17 mouse cellular contexts compared by ENCODE assay signal in the genomic region with DNA sequence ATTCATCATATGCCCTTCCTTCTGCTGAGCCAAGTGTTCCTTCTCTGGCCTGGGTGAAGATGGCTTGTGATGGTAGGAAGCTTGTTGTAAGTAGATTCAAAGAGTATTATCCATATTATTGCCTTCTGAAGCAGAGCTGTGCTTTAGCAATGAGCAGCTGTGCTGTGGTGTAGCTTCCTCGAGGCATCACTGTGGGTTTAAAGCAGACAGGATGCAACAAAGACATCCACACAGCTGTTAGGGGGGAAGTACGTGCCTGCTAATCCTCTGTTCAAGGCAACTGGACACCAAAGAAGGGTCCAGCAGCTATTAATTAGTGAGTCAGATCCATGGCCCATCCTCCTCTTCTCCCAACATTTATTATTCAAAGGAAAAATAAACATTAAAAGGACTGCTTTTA. TPM values are rescaled to one million over a fixed set of nuclear protein-coding genes. Genes with fewer than 3 reads are reported as not detected.
DNase-seq lines count a peak whose midpoint lies in the region; ATAC-seq and TF ChIP-seq lines count a peak whose summit lies in the region.
"Had no signal": no experiment of that assay in that cellular context is flagged by ENCODE, and none has a peak within 500 bp of the region (broad histone marks: within the 10 kb centered on the region; RNA-seq: fewer than 3 reads in every experiment).

No protein-coding gene starts in this region.

- H3K9me3 ChIP-seq in kidney, postnatal 0 days (replicated peaks; ENCODE audit: low read length), result no peaks in the 10 kb centered on the region
- no peaks in the 10 kb centered on the region for H3K9me3 ChIP-seq in embryonic facial prominence, embryonic 12.5 days
- H3K9me3 ChIP-seq in stomach, embryonic 16.5 days (replicated peaks; ENCODE audit: control insufficient read depth, low read length), result no peaks in the 10 kb centered on the region
- no peaks in the 10 kb centered on the region for H3K9me3 ChIP-seq in kidney, embryonic 16.5 days (ENCODE audit: low read length)
- H3K9me3 ChIP-seq: liver, embryonic 15.5 days; midbrain, embryonic 12.5 days; neural tube, embryonic 12.5 days had no signal

- no peaks in the 10 kb centered on the region for H3K27me3 ChIP-seq in kidney, postnatal 0 days (ENCODE audit: insufficient read depth, low read length)
- H3K27me3 ChIP-seq in embryonic facial prominence, embryonic 12.5 days, result no peaks in the 10 kb centered on the region
- no peaks in the 10 kb centered on the region for H3K27me3 ChIP-seq in stomach, embryonic 16.5 days (ENCODE audit: control insufficient read depth, insufficient read depth, low read length)
- H3K27me3 ChIP-seq in kidney, embryonic 16.5 days (ENCODE audit: insufficient read depth, low read length), result no peaks in the 10 kb centered on the region
- H3K27me3 ChIP-seq: liver, embryonic 15.5 days; midbrain, embryonic 12.5 days; neural tube, embryonic 12.5 days had no signal

- no peak for ATAC-seq in kidney, postnatal 0 days (replicated peaks; ENCODE audit: low FRiP score, low read depth)
- ATAC-seq in activated CD4-positive, CD25-positive, alpha-beta regulatory T cell, adult 4 months, result peak; percentile 64
- no peak for ATAC-seq in embryonic facial prominence, embryonic 12.5 days (ENCODE audit: insufficient number of reproducible peaks, insufficient read depth, low FRiP score, low TSS enrichment)
- peak; percentile 61; the same call in 1 of the 2 replicates for ATAC-seq in stomach, embryonic 16.5 days (ENCODE audit: insufficient read depth, low FRiP score)
- ATAC-seq in kidney, embryonic 16.5 days (ENCODE audit: low FRiP score, low TSS enrichment), result no peak
- ATAC-seq: hindbrain, embryonic 16.5 days had no signal

- no peak overlapping the region for H3K27ac ChIP-seq in kidney, postnatal 0 days
- H3K27ac ChIP-seq in embryonic facial prominence, embryonic 12.5 days, result peak overlapping the region; percentile 57; the same call in 1 of the 2 replicates
- peak overlapping the region; percentile 68; the same call in 1 of the 2 replicates for H3K27ac ChIP-seq in stomach, embryonic 16.5 days (ENCODE audit: low read length)
- no peak overlapping the region for H3K27ac ChIP-seq in kidney, embryonic 16.5 days (ENCODE audit: low read length)
- H3K27ac ChIP-seq: gastrocnemius, adult 2 months; liver, embryonic 15.5 days; midbrain, embryonic 12.5 days; neural tube, embryonic 12.5 days had no signal

- no peaks in the 10 kb centered on the region for H3K4me1 ChIP-seq in kidney, postnatal 0 days (replicated peaks; ENCODE audit: insufficient read depth, low read length)
- 0 out of 2 replicates have a peak, but pooled peaks cover 4% of the 10 kb centered on the region for H3K4me1 ChIP-seq in embryonic facial prominence, embryonic 12.5 days
- no peaks in the 10 kb centered on the region for H3K4me1 ChIP-seq in stomach, embryonic 16.5 days (ENCODE audit: control insufficient read depth, insufficient read depth, low read length)
- H3K4me1 ChIP-seq in kidney, embryonic 16.5 days (ENCODE audit: insufficient read depth, low read length), result no peaks in the 10 kb centered on the region
- H3K4me1 ChIP-seq: liver, embryonic 15.5 days; midbrain, embryonic 12.5 days; neural tube, embryonic 12.5 days had no signal

- no peaks in the 10 kb centered on the region for H3K36me3 ChIP-seq in kidney, postnatal 0 days (ENCODE audit: insufficient read depth, low read length)
- H3K36me3 ChIP-seq in embryonic facial prominence, embryonic 12.5 days, result peaks cover 29% of the 10 kb centered on the region
- no peaks in the 10 kb centered on the region for H3K36me3 ChIP-seq in stomach, embryonic 16.5 days (ENCODE audit: control insufficient read depth, insufficient read depth, low read length)
- H3K36me3 ChIP-seq in kidney, embryonic 16.5 days (ENCODE audit: insufficient read depth, low read length), result no peaks in the 10 kb centered on the region
- H3K36me3 ChIP-seq: liver, embryonic 15.5 days had no signal

- no peak overlapping the region for H3K4me2 ChIP-seq in kidney, postnatal 0 days (ENCODE audit: low read length)
- H3K4me2 ChIP-seq in embryonic facial prominence, embryonic 12.5 days (replicated peaks), result no peak overlapping the region
- H3K4me2 ChIP-seq in stomach, embryonic 16.5 days (ENCODE audit: low read depth, low read length), result no peak overlapping the region
- no peak overlapping the region for H3K4me2 ChIP-seq in kidney, embryonic 16.5 days (replicated peaks; ENCODE audit: low read depth, low read length)
- H3K4me2 ChIP-seq: liver, embryonic 15.5 days; midbrain, embryonic 12.5 days; neural tube, embryonic 12.5 days had no signal

- DNase-seq in kidney, postnatal 0 days (ENCODE audit: low spot score), result peak; percentile 43
- DNase-seq in kidney, adult 18-20 months, result no peak
- no peak for DNase-seq in layer of hippocampus, postnatal 10 days (ENCODE audit: low spot score in 2 of 2)
- DNase-seq: adrenal gland, adult 2 months; cerebellum, postnatal 14 days; gastrocnemius, adult 2 months; heart, postnatal 14 days; kidney, postnatal 14 days; lung, postnatal 36 days had no signal

- TF ChIP-seq CTCF in kidney, postnatal 0 days (IDR thresholded peaks at IDR 0.05; ENCODE audit: low read depth), result no peak

- no peak overlapping the region for H3K9ac ChIP-seq in kidney, postnatal 0 days (ENCODE audit: low read depth, low read length)
- H3K9ac ChIP-seq in embryonic facial prominence, embryonic 12.5 days, result no peak overlapping the region
- H3K9ac ChIP-seq in stomach, embryonic 16.5 days (ENCODE audit: low read length), result no peak overlapping the region
- no peak overlapping the region for H3K9ac ChIP-seq in kidney, embryonic 16.5 days (replicated peaks; ENCODE audit: low read length)
- H3K9ac ChIP-seq: liver, embryonic 15.5 days; midbrain, embryonic 12.5 days; neural tube, embryonic 12.5 days had no signal

- WGBS in kidney, postnatal 0 days, result 25% methylated on average over 2 of the region's 2 CpGs
- WGBS in embryonic facial prominence, embryonic 12.5 days, result 6% methylated on average over 2 of the region's 2 CpGs
- WGBS in stomach, embryonic 16.5 days, result 29% methylated on average over 2 of the region's 2 CpGs
- WGBS in kidney, embryonic 16.5 days, result 19% methylated on average over 2 of the region's 2 CpGs

- no peak overlapping the region for H3K4me3 ChIP-seq in kidney, postnatal 0 days (replicated peaks; ENCODE audit: low read depth, low read length)
- no peak overlapping the region for H3K4me3 ChIP-seq in embryonic facial prominence, embryonic 12.5 days
- no peak overlapping the region for H3K4me3 ChIP-seq in stomach, embryonic 16.5 days (replicated peaks; ENCODE audit: low read length)
- no peak overlapping the region for H3K4me3 ChIP-seq in kidney, embryonic 16.5 days (ENCODE audit: low read length)
- H3K4me3 ChIP-seq: gastrocnemius, adult 2 months; liver, embryonic 15.5 days; midbrain, embryonic 12.5 days; neural tube, embryonic 12.5 days had no signal

RNA-seq across cellular contexts. Expression of a gene that starts 25.1 kb away (rescaled TPM):
- 6.8 and 8.5 TPM in 2 replicates for polyA plus RNA-seq in kidney, postnatal 0 days (2015; fragmentation: Nextera tagmentation; extraction: Ambion mirVana)
- not detected for polyA plus RNA-seq in activated CD4-positive, CD25-positive, alpha-beta regulatory T cell, adult 4 months (2017; shearing (Covaris generic))
- polyA plus RNA-seq in embryonic facial prominence, embryonic 12.5 days (2016; fragmentation: Nextera tagmentation; extraction: Ambion mirVana), result 24.4 and 26.3 TPM in 2 replicates
- polyA plus RNA-seq in stomach, embryonic 16.5 days (2015; fragmentation: Nextera tagmentation; extraction: Ambion mirVana), result 7.9 and 8.4 TPM in 2 replicates
- polyA plus RNA-seq in kidney, embryonic 16.5 days (2015; fragmentation: Nextera tagmentation; extraction: Ambion mirVana), result 14.1 and 16.2 TPM in 2 replicates
- 10 to 100 TPM; 39.3 to 40.3 TPM for total RNA-seq in layer of hippocampus, postnatal 10 days (2021)
- total RNA-seq: adrenal gland, adult 2 months had no signal

Comparison
In these comparisons a context has a peak if more than half of its experiments do, and no peak if none do; other contexts are left out.
1. ATAC-seq: peak in activated CD4-positive, CD25-positive, alpha-beta regulatory T cell, adult 4 months (single experiment) and stomach, embryonic 16.5 days (single experiment); none in kidney, postnatal 0 days (single experiment), embryonic facial prominence, embryonic 12.5 days (single experiment) and kidney, embryonic 16.5 days (single experiment).
2. H3K27ac ChIP-seq: peak in embryonic facial prominence, embryonic 12.5 days (single experiment) and stomach, embryonic 16.5 days (single experiment); none in kidney, postnatal 0 days (single experiment) and kidney, embryonic 16.5 days (single experiment).